Mouse (Mus musculus) layer of hippocampus, postnatal 14 days (tissue): ENCODE results near the gene Asb5. TPM values are rescaled to one million over a fixed set of nuclear protein-coding genes. Genes with fewer than 3 reads are reported as not detected.
"Not testable (repeated sequence)": the region's sequence is repeated elsewhere in the genome, so short reads cannot be mapped to it uniquely, and the experiment has no call there.

ENCODE experiments used
- DNase-seq, 2 experiments: peaks; one replicate each; pipeline ENCODE4 v3.0.0; 2021 to 2022; ENCODE audit warnings: low spot score in 2 of 2, mixed read lengths in 1 of 2
- long read RNA-seq, 2 experiments: library from polyadenylated mRNA; stranded (forward); transcript quantifications; one replicate each; pipeline ENCODE4 v2.0.0; 2021
- total RNA-seq, 2 experiments: library from RNA; stranded (reverse); gene quantifications; 2 replicates each; pipeline ENCODE4 v1.2.3; 2021

Gene Asb5
- total RNA-seq: 1 to 10 TPM in 1 of 2 experiments, under 1 TPM in 1; 0.52 to 2.1 TPM
- long read RNA-seq, experiment 1, partial matches to known transcripts: 0 of 1 reads
- long read RNA-seq, experiment 1, other reads (novel, unspliced or antisense): 1 of 1 reads
- long read RNA-seq, experiment 2, partial matches to known transcripts: 0 of 1 reads
- long read RNA-seq, experiment 2, other reads (novel, unspliced or antisense): 1 of 1 reads

GRCm38 (mm10) chr8:54529382-54530296, at the start of gene Asb5, which contains the start of gene Spcs3:
Asb5 (plus strand) TSS chr8:54529580.
Spcs3 (minus strand) TSS chr8:54529998.
- DNase-seq: peak; percentile 94 to 97

DNA sequence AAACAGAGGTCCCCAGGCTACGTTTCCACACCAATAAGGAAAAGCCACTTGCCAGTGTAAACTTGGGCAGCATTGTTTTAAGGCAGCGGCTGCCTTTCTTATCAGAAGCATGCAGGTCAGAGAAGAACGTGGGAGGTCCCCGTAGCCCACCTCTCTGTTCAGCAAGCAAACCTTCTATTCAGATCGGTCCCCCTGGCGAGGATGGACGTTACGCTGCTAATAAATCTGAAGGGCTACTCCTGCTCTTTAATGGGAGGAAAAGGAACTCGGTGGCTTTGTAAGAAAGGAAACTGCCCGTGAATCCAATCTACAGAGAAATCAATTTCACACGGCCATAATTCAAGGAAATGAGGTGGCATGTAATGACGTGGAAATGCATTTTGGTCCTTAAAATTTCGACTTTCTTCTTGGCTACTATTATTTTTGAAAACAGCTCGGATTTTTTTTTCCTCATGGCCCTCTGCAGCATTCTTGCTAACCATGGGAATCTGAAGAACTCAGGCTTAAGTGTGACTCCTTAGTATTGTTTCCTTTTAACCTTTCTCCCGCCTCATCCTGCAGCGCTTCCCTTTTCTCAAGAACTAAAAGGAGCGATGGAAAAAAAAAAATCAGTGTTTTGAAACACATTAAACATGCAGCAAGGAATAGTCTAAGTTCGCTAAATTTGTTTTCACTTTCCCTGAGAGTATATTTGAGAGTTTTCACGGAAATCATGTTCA, 42.7 kb upstream of the Asb5 start:
- no peak for DNase-seq

GRCm38 (mm10) chr8:54488437-54488836, 40.9 kb upstream of the Asb5 start:
- DNase-seq: no peak

GRCm38 (mm10) chr8:54491057-54491690, 38.2 kb upstream of the Asb5 start:
- DNase-seq: peak; percentile 21 to 57

GRCm38 (mm10) chr8:54491934-54492333, 37.4 kb upstream of the Asb5 start:
- no peak for DNase-seq

- peak; percentile 27 to 72 for DNase-seq
Observed at GRCm38 (mm10) chr8:54493110-54493509, 36.3 kb upstream of the Asb5 start.

- no peak for DNase-seq
Observed at GRCm38 (mm10) chr8:54493915-54494314, 35.5 kb upstream of the Asb5 start.

DNA sequence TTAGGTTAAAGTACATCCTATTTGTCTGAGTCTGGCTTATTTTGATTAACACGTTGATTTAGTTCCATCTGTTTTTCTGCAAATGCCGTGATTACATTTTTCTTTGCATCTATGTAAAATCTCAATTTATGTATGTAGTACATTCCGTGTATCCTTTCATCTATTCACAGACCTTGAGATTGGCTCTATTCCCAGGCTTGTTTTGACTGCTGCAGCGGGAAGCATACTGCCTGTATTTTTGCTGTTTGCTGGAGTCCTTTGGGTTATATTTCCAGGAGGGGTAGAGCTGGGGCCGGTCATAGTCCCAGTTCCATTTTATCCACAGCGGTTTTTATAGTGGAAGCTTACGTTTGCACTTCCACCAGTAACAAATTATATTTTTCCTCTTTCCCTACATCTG, 26.3 kb upstream of the Asb5 start:
- no peak for DNase-seq

- no peak for DNase-seq
Observed at GRCm38 (mm10) chr8:54505060-54505459, 24.3 kb upstream of the Asb5 start.

DNA sequence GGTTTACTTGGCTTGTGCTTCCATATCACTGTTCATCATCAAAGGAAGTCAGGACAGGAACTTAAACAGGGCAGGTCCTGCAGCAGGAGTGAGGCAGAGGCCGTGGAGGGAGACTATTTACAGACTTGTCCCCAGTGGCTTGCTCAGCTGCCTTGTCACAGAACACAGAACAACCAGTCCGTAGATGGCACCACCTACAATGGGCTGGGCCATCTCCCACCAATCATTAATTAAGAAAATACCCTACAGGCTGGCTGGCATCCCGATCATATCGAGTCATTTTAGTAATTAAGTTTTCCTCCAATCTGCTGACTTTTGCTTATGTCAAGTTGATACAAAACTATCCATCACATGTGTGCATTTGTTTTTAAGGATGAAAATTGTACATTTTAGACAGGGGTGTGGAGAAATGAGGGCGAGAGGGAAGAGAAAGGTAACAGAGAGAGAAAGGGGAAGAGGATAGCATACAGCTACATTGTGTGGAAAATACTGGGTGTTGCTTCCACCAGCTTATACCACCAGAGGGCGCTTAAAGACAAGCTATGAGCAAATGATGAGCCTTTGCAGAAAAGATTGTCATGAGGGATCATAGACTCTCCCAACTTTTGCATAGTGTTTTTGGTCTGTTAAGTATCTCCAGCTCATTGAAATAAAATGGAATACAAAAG, 21.8 kb upstream of the Asb5 start:
- DNase-seq: peak; percentile 83 to 94

- DNase-seq: no peak
Observed at GRCm38 (mm10) chr8:54508096-54508456, 21.3 kb upstream of the Asb5 start.

DNA sequence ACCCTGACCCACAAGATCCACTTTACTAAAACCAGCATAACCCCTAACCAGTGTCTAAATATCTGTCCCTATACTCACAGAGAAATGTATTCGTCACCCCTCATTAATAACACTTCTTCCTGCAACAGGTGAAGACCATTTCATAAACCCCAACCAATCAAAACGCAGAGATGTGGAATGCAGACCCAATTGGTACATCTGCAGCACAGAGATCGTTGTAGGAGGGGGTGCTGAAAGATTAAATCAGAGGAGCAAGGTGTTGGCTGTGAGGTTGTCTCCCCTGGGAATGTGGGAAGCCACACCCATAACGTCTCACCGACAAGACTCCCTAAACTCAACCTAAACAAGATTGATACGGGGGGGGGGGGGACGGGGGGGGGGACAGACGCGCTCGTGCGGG, 20.6 kb upstream of the Asb5 start:
- DNase-seq: peak in 1 of 2 experiments; percentile 14

GRCm38 (mm10) chr8:54509221-54509721, 20.1 kb upstream of the Asb5 start:
- DNase-seq: peak; percentile 51 to 52

DNA sequence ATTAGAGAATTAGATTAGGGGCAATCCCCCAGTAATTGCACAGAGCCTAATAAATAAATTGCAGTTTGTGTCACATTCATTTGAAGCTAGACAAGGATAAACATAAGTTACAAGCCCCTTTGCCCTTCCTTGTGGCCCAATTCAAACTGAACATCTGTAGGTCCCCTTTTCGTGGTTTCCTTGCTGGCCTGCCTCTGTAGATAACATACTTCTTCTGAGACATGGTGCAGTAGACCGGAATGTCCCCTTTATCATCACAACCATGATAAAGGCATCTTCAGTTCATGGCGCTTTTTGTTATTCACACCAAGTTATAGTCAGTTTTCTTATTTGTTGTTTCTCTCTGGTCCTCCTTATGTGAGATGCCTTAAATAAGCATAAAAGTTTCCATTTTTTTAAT, 17.6 kb upstream of the Asb5 start:
- no peak for DNase-seq

DNA sequence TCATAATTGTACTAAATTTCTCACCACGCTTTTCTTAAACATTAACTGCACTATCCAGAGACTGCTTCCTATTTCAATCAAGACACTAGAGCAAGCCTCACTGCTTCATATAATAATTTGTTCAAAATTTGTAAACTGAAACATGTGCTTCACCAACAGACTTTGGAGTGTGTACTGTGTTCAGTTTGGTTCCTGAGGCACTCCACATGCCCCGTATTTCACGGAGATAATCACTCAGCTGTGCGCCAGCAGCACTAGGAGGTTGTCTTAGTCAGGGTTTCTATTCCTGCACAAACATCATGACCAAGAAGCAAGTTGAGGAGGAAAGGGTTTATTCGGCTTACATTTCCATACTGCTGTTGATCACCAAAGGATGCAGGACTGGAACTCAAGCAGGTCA, 17.2 kb upstream of the Asb5 start:
- DNase-seq: not testable (repeated sequence)

DNA sequence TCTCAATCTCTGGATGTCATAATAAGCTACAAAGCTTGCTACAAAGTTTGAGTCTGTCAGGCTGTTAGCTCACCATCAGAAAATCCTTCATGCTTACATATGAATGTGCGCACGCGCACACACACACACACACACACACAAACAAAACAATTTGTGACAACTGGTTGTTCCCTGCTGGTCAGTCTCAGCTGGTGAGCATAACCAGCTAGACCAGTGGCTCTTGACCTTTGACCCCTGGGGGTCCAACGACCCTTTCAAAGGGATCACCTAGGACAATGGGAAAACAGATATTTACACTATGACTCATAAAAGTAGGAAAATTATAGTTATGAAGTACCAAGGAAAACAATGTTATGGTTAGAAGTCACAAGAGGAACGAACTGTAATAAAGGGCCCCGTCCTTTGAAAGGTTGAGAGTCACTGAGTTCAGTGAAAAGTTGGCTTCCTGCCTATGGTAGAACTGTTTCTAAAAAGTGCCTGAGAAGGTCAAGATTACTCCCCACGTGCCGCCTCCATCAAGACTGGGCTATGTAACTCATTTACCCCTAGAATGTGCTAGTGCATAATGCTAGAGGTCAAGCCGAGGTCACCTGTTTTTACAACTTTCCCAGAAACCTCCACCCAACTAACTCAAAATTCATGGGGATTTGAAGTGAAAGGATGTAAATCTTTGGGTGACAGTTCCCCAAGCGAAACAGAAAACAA, 10.5 kb upstream of the Asb5 start:
- no peak for DNase-seq

DNA sequence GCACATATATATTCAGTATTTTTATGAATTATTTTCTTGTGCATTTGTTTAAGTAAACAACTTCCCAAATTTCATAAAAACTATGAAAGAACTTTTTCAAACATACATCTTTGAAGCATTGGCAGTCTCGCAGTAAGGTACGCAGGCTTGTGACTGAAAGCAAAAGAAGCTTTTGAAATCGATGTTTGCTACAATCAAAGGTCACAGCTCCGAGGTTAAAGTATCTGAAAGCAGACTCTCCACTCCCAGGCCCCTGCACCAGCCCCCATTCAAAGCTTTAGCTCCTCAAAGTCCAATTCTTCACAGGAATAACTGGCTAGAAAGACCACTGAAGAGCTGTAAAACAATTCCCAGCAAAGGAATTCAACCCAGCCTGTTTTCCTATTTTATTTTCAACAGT, 8.9 kb upstream of the Asb5 start:
- no peak for DNase-seq

DNA sequence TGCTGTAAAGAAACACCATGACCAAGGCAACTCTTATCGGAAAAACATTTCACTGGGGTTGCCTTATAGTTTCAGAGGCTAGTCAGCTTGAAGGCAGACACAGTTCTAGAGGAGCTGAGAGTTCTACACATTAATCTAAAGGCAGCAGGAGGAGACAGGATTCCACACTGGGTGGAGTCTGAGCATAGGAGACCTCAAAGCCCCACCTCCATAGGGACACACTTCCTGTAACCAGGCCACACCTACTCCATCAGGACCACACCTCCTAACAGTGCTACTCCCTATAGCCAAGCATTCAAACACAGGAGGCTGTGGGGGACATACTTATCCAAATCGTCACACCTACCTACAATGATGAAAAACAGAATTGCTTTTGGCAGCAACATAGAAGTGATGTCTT, 3.8 kb upstream of the Asb5 start:
- DNase-seq: no peak

DNA sequence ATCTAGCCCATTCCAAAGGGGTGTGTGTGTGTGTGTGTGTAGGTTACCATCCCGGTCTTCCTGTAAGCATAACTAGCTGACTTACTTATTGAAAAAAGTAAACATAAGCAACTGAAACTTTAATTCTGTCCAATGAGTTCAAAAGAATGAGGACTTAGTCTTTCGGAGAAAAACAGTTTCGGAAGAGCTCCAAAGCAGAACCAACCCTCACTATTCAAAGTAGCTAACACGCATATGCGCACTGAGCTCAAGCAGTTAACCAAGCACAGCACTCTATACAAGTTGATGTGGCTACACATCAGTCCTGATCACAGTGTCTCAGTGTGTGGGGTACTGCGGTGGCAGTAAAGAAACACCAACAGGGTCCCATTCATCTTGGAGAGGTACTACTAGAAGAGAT, 2.7 kb upstream of the Asb5 start:
- no peak for DNase-seq

DNA sequence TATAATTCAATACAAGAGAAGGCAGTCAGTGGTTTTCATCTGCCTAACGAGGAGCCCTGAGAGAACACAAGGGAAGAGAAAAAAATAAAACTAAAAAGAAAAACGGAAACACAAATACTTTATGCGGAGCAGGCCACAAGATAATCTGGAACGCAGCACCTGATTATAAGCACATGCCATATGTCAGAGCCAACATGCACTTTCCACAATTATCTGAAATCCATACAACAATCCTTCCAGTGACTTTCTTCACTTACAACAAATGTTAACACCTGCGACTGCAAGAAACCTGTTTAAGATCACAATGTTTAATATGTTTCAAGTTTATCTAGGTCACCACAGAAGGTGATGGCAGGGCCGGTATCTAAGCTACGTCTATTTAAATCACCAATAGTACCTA, 809 bp upstream of the Asb5 start:
- DNase-seq: no peak
